Mouse (Mus musculus) lung, embryonic 15.5 days (tissue): ENCODE measurements around the gene Polr2m. TPM values are rescaled to one million over a fixed set of nuclear protein-coding genes. Genes with fewer than 3 reads are reported as not detected.

Source experiments
- ATAC-seq: fragments of 200-750 bp; cut with Nextera tagmentation; 2 replicates; pipeline ENCODE4 v1.8.0; 2017; ENCODE audit warnings: moderate number of reproducible peaks, borderline replicate concordance; ENCODE audit not compliant: low FRiP score, low TSS enrichment; ENCODE audit errors: extremely low read depth
- H3K27ac ChIP-seq: fragments of 300-500 bp; sonication (generic); 2 replicates; pipeline ENCODE4 v1.5.1; 2015; ENCODE audit warnings: moderate library complexity, mild to moderate bottlenecking, inconsistent platforms
- H3K27me3 ChIP-seq: fragments of 300-500 bp; sonication (generic); 2 replicates; pipeline ENCODE4 v1.6.1; 2015; ENCODE audit warnings: inconsistent platforms
- H3K36me3 ChIP-seq: fragments of 300-500 bp; sonication (generic); 2 replicates; pipeline ENCODE4 v1.6.1; 2015; ENCODE audit warnings: inconsistent platforms
- H3K4me1 ChIP-seq: fragments of 300-500 bp; sonication (generic); 2 replicates; pipeline ENCODE4 v1.6.1; 2015; ENCODE audit warnings: inconsistent platforms
- H3K4me2 ChIP-seq: fragments of 300-500 bp; sonication (generic); 2 replicates; pipeline ENCODE4 v1.6.1; 2015; ENCODE audit warnings: inconsistent platforms, mild to moderate bottlenecking, moderate library complexity
- H3K4me3 ChIP-seq: fragments of 300-500 bp; sonication (generic); 2 replicates; pipeline ENCODE4 v1.5.1; 2015; ENCODE audit warnings: mild to moderate bottlenecking, inconsistent platforms
- H3K9ac ChIP-seq: fragments of 300-500 bp; sonication (generic); 2 replicates; pipeline ENCODE4 v1.6.1; 2015; ENCODE audit warnings: inconsistent platforms
- H3K9me3 ChIP-seq: fragments of 300-500 bp; sonication (generic); 2 replicates; pipeline ENCODE4 v1.6.1; 2016; ENCODE audit warnings: inconsistent platforms
- whole genome bisulfite sequencing: fragments of 180-500 bp; shearing (Covaris S2); methylation state at CpG from one replicate; pipeline ENCODE4 v1.1.7; 2015; 5-methylcytosine and 5-hydroxymethylcytosine counted together
- polyA plus RNA-seq: library from polyadenylated mRNA; unstranded; fragments of >200 nt; fragmentation: Nextera tagmentation; extraction: Ambion mirVana; gene quantifications from 2 replicates; pipeline ENCODE4 v1.2.1, GENCODE M21; 2015

The Polr2m gene
- polyA plus RNA-seq, 1 experiment from 2014 or later: 392 TPM

GRCm38 (mm10) chr9:71466111-71466510, 19.6 kb downstream of the Polr2m start:
- Histone ChIP-seq H3K9me3 (no peaks in the 10 kb centered on the region), H3K36me3 (no peaks in the 10 kb centered on the region), H3K4me3 (no peak overlapping the region), H3K4me1 (0 out of 2 replicates have a peak, but pooled peaks cover 4% of the 10 kb centered on the region), H3K27me3 (no peaks in the 10 kb centered on the region), H3K27ac (no peak overlapping the region), H3K4me2 (no peak overlapping the region), H3K9ac (no peak overlapping the region)
- no peak for ATAC-seq
- 67% methylated on average over 3 of the region's 3 CpGs for WGBS

GRCm38 (mm10) chr9:71463072-71463667, 22.6 kb downstream of the Polr2m start:
- WGBS: 36% methylated on average over 13 of the region's 13 CpGs
- Histone ChIP-seq H3K27ac (no peak overlapping the region), H3K27me3 (no peaks in the 10 kb centered on the region), H3K9me3 (no peaks in the 10 kb centered on the region), H3K9ac (no peak overlapping the region), H3K4me2 (no peak overlapping the region), H3K4me3 (no peak overlapping the region), H3K4me1 (0 out of 2 replicates have a peak, but pooled peaks cover 4% of the 10 kb centered on the region), H3K36me3 (no peaks in the 10 kb centered on the region)
- ATAC-seq: no peak

- Histone ChIP-seq H3K27ac (no peak overlapping the region), H3K4me3 (no peak overlapping the region), H3K4me2 (no peak overlapping the region), H3K9me3 (no peaks in the 10 kb centered on the region), H3K36me3 (no peaks in the 10 kb centered on the region), H3K9ac (no peak overlapping the region), H3K27me3 (no peaks in the 10 kb centered on the region), H3K4me1 (no peaks in the 10 kb centered on the region)
- ATAC-seq: no peak
- WGBS: 70% methylated on average over 4 of the region's 4 CpGs
Observed at GRCm38 (mm10) chr9:71456738-71457137, 29.0 kb downstream of the Polr2m start.

DNA sequence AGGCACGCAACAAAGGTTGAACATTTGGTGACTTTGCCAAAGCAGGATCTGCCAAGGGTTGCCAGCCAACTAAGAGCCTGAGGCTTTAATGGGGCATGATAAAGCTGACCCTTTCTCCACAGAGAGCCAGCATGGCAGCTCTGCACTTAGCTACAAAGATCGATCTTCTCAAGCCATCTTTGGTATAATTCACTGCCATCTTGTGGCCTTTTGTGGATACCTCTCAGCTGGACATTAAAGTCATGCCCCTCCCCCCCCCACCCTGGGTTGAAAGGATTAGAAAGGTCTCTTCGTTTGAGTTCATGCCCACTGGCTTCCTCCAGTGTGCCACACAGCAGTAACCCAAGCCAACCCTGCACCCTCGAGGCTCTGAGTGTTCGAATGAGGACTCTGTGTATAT, 31.8 kb downstream of the Polr2m start:
- H3K9me3 ChIP-seq: no peaks in the 10 kb centered on the region
- 55% methylated on average over 5 of the region's 5 CpGs for WGBS

DNA sequence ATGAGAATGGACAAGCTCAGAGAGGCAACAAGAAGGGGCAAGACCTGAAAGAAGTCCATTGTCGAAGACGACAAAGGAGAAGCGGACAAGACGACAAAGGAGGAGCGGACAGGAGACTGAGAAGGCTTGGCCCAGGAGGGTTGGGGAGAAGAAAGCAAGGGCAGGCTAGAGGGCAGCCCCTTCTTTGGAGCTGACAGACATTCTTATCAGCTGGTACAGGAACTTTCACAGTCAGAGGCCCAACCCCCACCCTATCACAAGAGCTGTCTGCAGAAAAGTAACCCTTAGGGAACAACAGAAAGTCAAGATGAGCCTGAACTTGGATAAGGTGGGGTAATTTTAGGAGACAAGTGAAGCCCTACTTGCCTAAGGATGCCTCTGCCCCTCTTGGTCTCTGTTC, 32.4 kb downstream of the Polr2m start:
- Histone ChIP-seq H3K4me3 (no peak overlapping the region), H3K9me3 (no peaks in the 10 kb centered on the region), H3K4me1 (no peaks in the 10 kb centered on the region), H3K4me2 (no peak overlapping the region), H3K36me3 (no peaks in the 10 kb centered on the region), H3K9ac (no peak overlapping the region), H3K27ac (no peak overlapping the region), H3K27me3 (no peaks in the 10 kb centered on the region)
- 67% methylated on average over 5 of the region's 5 CpGs for WGBS
- ATAC-seq: no peak

More for the DNA sequence above, 31.8 kb downstream of the Polr2m start:
- H3K36me3 ChIP-seq: no peaks in the 10 kb centered on the region
- H3K4me2 ChIP-seq: no peak overlapping the region
- no peak overlapping the region for H3K27ac ChIP-seq
- no peak overlapping the region for H3K4me3 ChIP-seq
- H3K27me3 ChIP-seq: no peaks in the 10 kb centered on the region
- H3K4me1 ChIP-seq: no peaks in the 10 kb centered on the region
- no peak overlapping the region for H3K9ac ChIP-seq
- no peak for ATAC-seq

DNA sequence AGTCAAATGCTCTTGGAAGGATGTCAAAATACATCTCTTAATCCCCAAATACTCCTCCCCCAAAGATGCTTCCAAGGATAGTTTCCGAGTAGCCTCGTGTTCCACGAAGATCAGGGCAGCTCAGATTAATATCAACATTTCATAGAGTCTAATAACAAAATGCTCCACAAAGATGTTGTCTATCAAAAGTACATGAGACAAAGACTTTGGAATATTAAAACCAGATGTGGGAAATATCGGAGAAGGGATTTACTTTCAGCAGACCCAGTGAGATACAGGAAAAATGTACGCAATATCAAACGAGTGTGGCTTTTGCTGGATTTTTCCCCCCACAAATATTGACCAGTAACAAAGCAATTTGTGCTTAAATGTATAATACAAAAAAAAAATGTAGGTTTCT, 35.1 kb downstream of the Polr2m start:
- H3K9me3 ChIP-seq: no peaks in the 10 kb centered on the region
- WGBS: 50% methylated on average over 6 of the region's 6 CpGs
- H3K9ac ChIP-seq: no peak overlapping the region
- no peaks in the 10 kb centered on the region for H3K36me3 ChIP-seq
- no peak overlapping the region for H3K4me2 ChIP-seq
- ATAC-seq: no peak
- no peak overlapping the region for H3K27ac ChIP-seq
- H3K27me3 ChIP-seq: no peaks in the 10 kb centered on the region
- H3K4me1 ChIP-seq: no peaks in the 10 kb centered on the region
- H3K4me3 ChIP-seq: no peak overlapping the region

DNA sequence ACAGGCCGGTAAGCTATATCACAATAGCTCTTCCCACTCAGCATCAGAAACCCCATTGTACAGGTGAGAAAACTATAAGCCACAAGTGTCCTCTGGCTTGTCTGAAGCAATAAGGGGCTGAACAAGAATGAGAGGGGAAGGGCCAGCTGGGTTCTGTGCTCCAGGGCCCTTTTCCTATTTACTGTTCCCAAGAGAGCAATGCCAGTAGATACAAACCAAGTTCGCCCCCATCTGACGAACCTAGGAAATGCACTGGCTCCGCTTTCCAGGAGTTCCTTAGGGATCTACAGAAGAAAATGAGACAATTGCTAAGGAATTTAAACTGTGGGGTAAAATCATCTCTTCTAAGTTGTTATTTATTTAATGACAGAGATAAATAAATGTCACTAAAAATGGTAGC, 38.2 kb downstream of the Polr2m start:
- Histone ChIP-seq H3K27me3 (no peaks in the 10 kb centered on the region), H3K4me2 (no peak overlapping the region), H3K4me1 (no peaks in the 10 kb centered on the region), H3K4me3 (no peak overlapping the region), H3K27ac (no peak overlapping the region), H3K9ac (no peak overlapping the region), H3K9me3 (no peaks in the 10 kb centered on the region), H3K36me3 (no peaks in the 10 kb centered on the region)
- no peak for ATAC-seq
- 26% methylated on average over 4 of the region's 4 CpGs for WGBS

GRCm38 (mm10) chr9:71445308-71445707, 40.4 kb downstream of the Polr2m start:
- no peak overlapping the region for H3K9ac ChIP-seq
- H3K36me3 ChIP-seq: no peaks in the 10 kb centered on the region
- no peaks in the 10 kb centered on the region for H3K27me3 ChIP-seq
- no peak overlapping the region for H3K4me3 ChIP-seq
- 76% methylated on average over 2 of the region's 2 CpGs for WGBS
- H3K4me1 ChIP-seq: no peaks in the 10 kb centered on the region
- no peak overlapping the region for H3K4me2 ChIP-seq
- H3K9me3 ChIP-seq: no peaks in the 10 kb centered on the region
- no peak overlapping the region for H3K27ac ChIP-seq
- no peak for ATAC-seq

GRCm38 (mm10) chr9:71438146-71438545, 47.6 kb downstream of the Polr2m start:
- H3K4me1 ChIP-seq: no peaks in the 10 kb centered on the region
- ATAC-seq: no peak
- WGBS: 72% methylated on average over 2 of the region's 2 CpGs
- H3K9ac ChIP-seq: no peak overlapping the region
- H3K27ac ChIP-seq: no peak overlapping the region
- no peaks in the 10 kb centered on the region for H3K36me3 ChIP-seq
- no peak overlapping the region for H3K4me2 ChIP-seq
- H3K4me3 ChIP-seq: no peak overlapping the region
- H3K27me3 ChIP-seq: no peaks in the 10 kb centered on the region
- no peaks in the 10 kb centered on the region for H3K9me3 ChIP-seq

Other genes with a start within 250 kb of the Polr2m start
- gene Myzap, start 106.4 kb upstream of the Polr2m start, polyA plus RNA-seq: 50.8 and 56.7 TPM in 2 replicates